Mouse (Mus musculus) adrenal gland, adult 8-10 months (tissue): ENCODE data around the gene Smim20. TPM values are rescaled to one million over a fixed set of nuclear protein-coding genes. Genes with fewer than 3 reads are reported as not detected.

Source experiments
- DNase-seq: peaks from one replicate; pipeline ENCODE4 v3.0.0; 2022
- total RNA-seq, 4 experiments: library from RNA; stranded (reverse); gene quantifications; 2 replicates each; pipeline ENCODE4 v1.2.4; 2022

Smim20 gene
- total RNA-seq = 10 to 100 TPM; 55.6 to 62.9 (median 59.5) TPM

- peak; percentile 75 for DNase-seq
Measured at GRCm38 (mm10) chr5:53266931-53267853, at the start of gene Smim20. Gene Smim20, plus strand, starts transcription at chr5:53267083.

GRCm38 (mm10) chr5:53225434-53225833 is 41.4 kb upstream of the Smim20 start:
- DNase-seq = no peak

- no peak for DNase-seq
Measured at GRCm38 (mm10) chr5:53230560-53230959, 36.3 kb upstream of the Smim20 start.

- no peak for DNase-seq
Measured at GRCm38 (mm10) chr5:53235551-53235950, 31.3 kb upstream of the Smim20 start.

- DNase-seq = peak; percentile 35
Measured at GRCm38 (mm10) chr5:53236136-53236535, 30.7 kb upstream of the Smim20 start.

GRCm38 (mm10) chr5:53236749-53237148 is 30.1 kb upstream of the Smim20 start:
- no peak for DNase-seq

- DNase-seq = no peak
Measured at GRCm38 (mm10) chr5:53238761-53239160, 28.1 kb upstream of the Smim20 start.

- no peak for DNase-seq
Measured at GRCm38 (mm10) chr5:53239189-53239588, 27.7 kb upstream of the Smim20 start.

- DNase-seq = no peak
Measured at GRCm38 (mm10) chr5:53239831-53240440, 26.9 kb upstream of the Smim20 start.

- DNase-seq = no peak
Measured at GRCm38 (mm10) chr5:53241109-53241508, 25.8 kb upstream of the Smim20 start.

- DNase-seq = no peak
Measured at GRCm38 (mm10) chr5:53241963-53242362, 24.9 kb upstream of the Smim20 start.

- no peak for DNase-seq
Measured at GRCm38 (mm10) chr5:53242865-53243499, 23.9 kb upstream of the Smim20 start.

GRCm38 (mm10) chr5:53243933-53244332 is 22.9 kb upstream of the Smim20 start:
- no peak for DNase-seq

- DNase-seq = no peak
Measured at GRCm38 (mm10) chr5:53248499-53248898, 18.4 kb upstream of the Smim20 start.

- no peak for DNase-seq
Measured at GRCm38 (mm10) chr5:53249431-53250061, 17.3 kb upstream of the Smim20 start.

GRCm38 (mm10) chr5:53254154-53254553 is 12.7 kb upstream of the Smim20 start:
- no peak for DNase-seq

- DNase-seq = no peak
Measured at GRCm38 (mm10) chr5:53254821-53255220, 12.1 kb upstream of the Smim20 start.

GRCm38 (mm10) chr5:53258038-53258786 is 8.7 kb upstream of the Smim20 start:
- DNase-seq = no peak

- no peak for DNase-seq
Measured at GRCm38 (mm10) chr5:53259894-53260293, 7.0 kb upstream of the Smim20 start.

- DNase-seq = no peak
Measured at GRCm38 (mm10) chr5:53261999-53262398, 4.9 kb upstream of the Smim20 start.

- peak; percentile 49 for DNase-seq
Measured at GRCm38 (mm10) chr5:53264061-53264460, 2.8 kb upstream of the Smim20 start.

GRCm38 (mm10) chr5:53265740-53266139 is 1.1 kb upstream of the Smim20 start:
- DNase-seq = no peak
